Comparison of ENCODE assay signal across 8 mouse cellular contexts in genomic region chr2:35199541-35199940, GRCm38 (mm10). TPM values are rescaled to one million over a fixed set of nuclear protein-coding genes. Genes with fewer than 3 reads are reported as not detected.
DNase-seq lines count a peak whose midpoint lies in the region; ATAC-seq and TF ChIP-seq lines count a peak whose summit lies in the region.

No protein-coding gene starts in this region.

- H3K4me3 ChIP-seq in ES-Bruce4 (ENCODE audit: low read depth, low read length), result peak overlapping the region; percentile 95
- H3K4me3 ChIP-seq in forebrain, embryonic 16.5 days (replicated peaks; ENCODE audit: low read length), result peak overlapping the region; percentile 65
- H3K4me3 ChIP-seq in liver, postnatal 0 days (ENCODE audit: low read depth, low read length), result peak overlapping the region; percentile 84

- 9% methylated on average over 5 of the region's 5 CpGs for WGBS in forebrain, embryonic 16.5 days
- 3% methylated on average over 5 of the region's 5 CpGs for WGBS in liver, postnatal 0 days (ENCODE audit: insufficient replicate concordance)

- ATAC-seq in forebrain, embryonic 16.5 days, result no peak
- no peak for ATAC-seq in liver, postnatal 0 days

- H3K27ac ChIP-seq in ES-Bruce4 (ENCODE audit: insufficient read depth, low read length), result no peak overlapping the region
- H3K27ac ChIP-seq in forebrain, embryonic 16.5 days (ENCODE audit: low read length), result no peak overlapping the region
- peak overlapping the region; percentile 97 for H3K27ac ChIP-seq in liver, postnatal 0 days (ENCODE audit: low read depth)

- no peak for TF ChIP-seq CTCF in ES-Bruce4 (IDR thresholded peaks at IDR 0.05; ENCODE audit: low read depth, low read length)
- no peak for TF ChIP-seq CTCF in liver, postnatal 0 days (IDR thresholded peaks at IDR 0.05; ENCODE audit: low read depth)

- H3K9me3 ChIP-seq in ES-Bruce4 (replicated peaks; ENCODE audit: control insufficient read depth, insufficient read depth, low read length, poor library complexity, severe bottlenecking), result no peaks in the 10 kb centered on the region
- no peaks in the 10 kb centered on the region for H3K9me3 ChIP-seq in forebrain, embryonic 16.5 days (ENCODE audit: control insufficient read depth, low read length)
- no peaks in the 10 kb centered on the region for H3K9me3 ChIP-seq in liver, postnatal 0 days (ENCODE audit: low read length)

- no peaks in the 10 kb centered on the region; the same call in none of the 2 replicates for H3K36me3 ChIP-seq in ES-Bruce4 (ENCODE audit: control insufficient read depth, insufficient read depth, low read length, poor library complexity, severe bottlenecking)
- no peaks in the 10 kb centered on the region for H3K36me3 ChIP-seq in forebrain, embryonic 16.5 days (ENCODE audit: control insufficient read depth, insufficient read depth)
- H3K36me3 ChIP-seq in liver, postnatal 0 days (replicated peaks; ENCODE audit: insufficient read depth, low read length), result peaks cover 11% of the 10 kb centered on the region; the same call in 1 of the 2 replicates

- DNase-seq in embryo, embryonic 9.5 days (ENCODE audit: extremely low spot score), result peak; percentile 10
- DNase-seq in embryo, embryonic 11 days, result no peak
- no peak for DNase-seq in liver, postnatal 0 days
- no peak for DNase-seq in ovary, adult 18-20 months (ENCODE audit: low spot score)
- no peak for DNase-seq in cerebellum, adult 11 months
- no peak for DNase-seq in frontal cortex, postnatal 14 days (ENCODE audit: low spot score in 2 of 2)

- H3K27me3 ChIP-seq in ES-Bruce4 (ENCODE audit: control insufficient read depth, insufficient read depth, low read length, poor library complexity, severe bottlenecking), result no peaks in the 10 kb centered on the region
- H3K27me3 ChIP-seq in forebrain, embryonic 16.5 days (replicated peaks; ENCODE audit: control insufficient read depth, insufficient read depth, low read length), result no peaks in the 10 kb centered on the region
- no peaks in the 10 kb centered on the region for H3K27me3 ChIP-seq in liver, postnatal 0 days (ENCODE audit: insufficient read depth, low read length)

- H3K9ac ChIP-seq in ES-Bruce4 (ENCODE audit: low read depth, poor library complexity, severe bottlenecking), result peak overlapping the region; percentile 94
- H3K9ac ChIP-seq in forebrain, embryonic 16.5 days (replicated peaks; ENCODE audit: low read depth, low read length), result peak overlapping the region; percentile 97
- H3K9ac ChIP-seq in liver, postnatal 0 days (replicated peaks), result peak overlapping the region; percentile 95

- peak overlapping the region; percentile 67 for H3K4me2 ChIP-seq in forebrain, embryonic 16.5 days (ENCODE audit: low read length)
- H3K4me2 ChIP-seq in liver, postnatal 0 days (ENCODE audit: low read depth, low read length), result peak overlapping the region; percentile 85

- TF ChIP-seq EP300 in ES-Bruce4 (IDR thresholded peaks at IDR 0.05; ENCODE audit: insufficient read depth, low read depth, low read length), result no peak
- no peak for TF ChIP-seq EP300 in liver, postnatal 0 days (IDR thresholded peaks at IDR 0.05; ENCODE audit: low read depth)

- TF ChIP-seq POLR2A in ES-Bruce4 (IDR thresholded peaks at IDR 0.05; ENCODE audit: insufficient read depth, low read length), result no peak

- H3K4me1 ChIP-seq in ES-Bruce4 (ENCODE audit: control insufficient read depth, insufficient read depth, low read length), result no peaks in the 10 kb centered on the region
- peaks cover 18% of the 10 kb centered on the region for H3K4me1 ChIP-seq in forebrain, embryonic 16.5 days (replicated peaks; ENCODE audit: control insufficient read depth, insufficient read depth, low read length)
- H3K4me1 ChIP-seq in liver, postnatal 0 days (ENCODE audit: insufficient read depth), result peaks cover 11% of the 10 kb centered on the region

RNA-seq across cellular contexts. Expression of gene Rab14, which starts 1.4 kb away (rescaled TPM):
- polyA plus RNA-seq in ES-Bruce4 (2011; ENCODE audit: insufficient read depth, insufficient read length, low read depth, missing spikeins), result 89.5 and 103 TPM in 2 replicates
- polyA plus RNA-seq in forebrain, embryonic 16.5 days (2015; fragmentation: Nextera tagmentation; extraction: Ambion mirVana), result 405 and 452 TPM in 2 replicates
- 208 and 217 TPM in 2 replicates for polyA plus RNA-seq in liver, postnatal 0 days (2015; fragmentation: Nextera tagmentation; extraction: Ambion mirVana)

RNA-seq across cellular contexts. Expression of gene Gsn, which starts 56.6 kb away (rescaled TPM):
- 46.9 and 48.8 TPM in 2 replicates for polyA plus RNA-seq in ES-Bruce4 (2011; ENCODE audit: insufficient read depth, insufficient read length, low read depth, missing spikeins)
- 16.7 and 22.3 TPM in 2 replicates for polyA plus RNA-seq in forebrain, embryonic 16.5 days (2015; fragmentation: Nextera tagmentation; extraction: Ambion mirVana)
- 56.1 and 59.7 TPM in 2 replicates for polyA plus RNA-seq in liver, postnatal 0 days (2015; fragmentation: Nextera tagmentation; extraction: Ambion mirVana)
